Mouse (Mus musculus): ENCODE data around the gene Arhgap19. TPM values are rescaled to one million over a fixed set of nuclear protein-coding genes. Genes with fewer than 3 reads are reported as not detected.

The Arhgap19 gene
- total RNA-seq, 2 experiments from 2014 or later = 3.0 to 3.3 TPM

- Histone ChIP-seq H3K27ac (no peak overlapping the region), H3K4me3 (no peak overlapping the region)
- no peak for DNase-seq (ENCODE audit: extremely low spot score in 1 of 2, low spot score in 2 of 2)
- no peak for TF ChIP-seq CTCF (IDR thresholded peaks at IDR 0.05)
- intact Hi-C loops (cut with DNase I) = no loop called here
These were observed 78.5 kb downstream of the Arhgap19 start for GRCm38 (mm10) chr19:41723337-41723736.

- no peak for TF ChIP-seq CTCF (IDR thresholded peaks at IDR 0.05)
- H3K27ac ChIP-seq = no peak overlapping the region
- intact Hi-C loops (cut with DNase I) = no loop called here
- no peak for DNase-seq (ENCODE audit: extremely low spot score in 1 of 2, low spot score in 2 of 2)
- H3K4me3 ChIP-seq = no peak overlapping the region
These were observed 82.4 kb downstream of the Arhgap19 start for GRCm38 (mm10) chr19:41719436-41719835.

Other genes starting within 250 kb of the Arhgap19 start
- 10 to 100 TPM; 13.7 to 15.9 TPM for gene Gm340, start 219.7 kb downstream of the Arhgap19 start, total RNA-seq (2021)
- gene Slit1, start 58.4 kb downstream of the Arhgap19 start, total RNA-seq (2021) = 10 to 100 TPM; 59.0 to 60.6 TPM
- 10 to 100 TPM; 14.5 to 17.7 TPM for gene Frat1, start 27.9 kb upstream of the Arhgap19 start, total RNA-seq (2021)
- 1 to 10 TPM; 7.7 to 8.4 TPM for gene Frat2, start 46.1 kb upstream of the Arhgap19 start, total RNA-seq (2021)
- gene Rrp12, start 94.1 kb upstream of the Arhgap19 start, total RNA-seq (2021) = 10 to 100 TPM; 33.0 to 34.1 TPM
- gene Pgam1, start 109.9 kb upstream of the Arhgap19 start, total RNA-seq (2021) = 100 to 1,000 TPM; 539 to 569 TPM
- gene Exosc1, start 131.4 kb upstream of the Arhgap19 start, total RNA-seq (2021) = 10 to 100 TPM; 22.7 to 27.9 TPM
- 10 to 100 TPM; 39.3 to 48.9 TPM for gene Zdhhc16, start 131.4 kb upstream of the Arhgap19 start, total RNA-seq (2021)
- 10 to 100 TPM; 34.7 to 38.2 TPM for gene Mms19, start 179.1 kb upstream of the Arhgap19 start, total RNA-seq (2021)
- 10 to 100 TPM; 10.9 to 12.1 TPM for gene Ubtd1, start 179.7 kb upstream of the Arhgap19 start, total RNA-seq (2021)
- gene Ankrd2, start 234.0 kb upstream of the Arhgap19 start, total RNA-seq (2021) = under 1 TPM in 1 of 2 experiments, not detected in 1; 0.42 TPM
- gene Hoga1, start 243.6 kb upstream of the Arhgap19 start, total RNA-seq (2021) = 1 to 10 TPM; 4.1 to 4.2 TPM